Mouse (Mus musculus) mouse embryonic stem cell (cell line): Measurements from ENCODE around the gene Il12rb1.

Experiments
- in situ Hi-C, 2 experiments: fragments of 300-500 bp; cut with MboI; formaldehyde crosslinking; loops; 1 replicate in 1 of 2; 3 replicates in 1 of 2; pipeline ENCODE4 v1.14.3; 2019 to 2020; ENCODE audit warnings: low sequenced_read_pairs in 2 of 2, low pct_unique_long_range_greater_than_20kb in 1 of 2, mixed read lengths in 1 of 2; ENCODE audit not compliant: unreplicated experiment in 1 of 2

Gene Il12rb1

GRCm38 (mm10) chr8:70808239-70808638 lies at the start of gene Il12rb1:
Gene Il12rb1, plus strand, starts transcription at chr8:70808449.
- in situ Hi-C loops = no loop called here

- in situ Hi-C loops = no loop called here
Observed at GRCm38 (mm10) chr8:70758616-70759561, 49.4 kb upstream of the Il12rb1 start.

GRCm38 (mm10) chr8:70760350-70760749 lies 47.9 kb upstream of the Il12rb1 start:
- in situ Hi-C loops = loop anchor here in 1 of 2 experiments (5.0 kb wide), 1 partner anchor 43 kb away; the partner anchor contains the start of gene Gm3336

- in situ Hi-C loops = loop anchor here in 1 of 2 experiments (5.0 kb wide), 1 partner anchor 44 kb away; the partner anchor contains the start of gene Gm3336
Observed at GRCm38 (mm10) chr8:70760775-70761406, 47.4 kb upstream of the Il12rb1 start, which contains the start of gene Mpv17l2. Gene Mpv17l2, minus strand, starts transcription at chr8:70760946.

GRCm38 (mm10) chr8:70762118-70762517 lies 46.1 kb upstream of the Il12rb1 start:
- in situ Hi-C loops = loop anchor here in 1 of 2 experiments (5.0 kb wide), 1 partner anchor 45 kb away; the partner anchor contains the start of gene Gm3336

GRCm38 (mm10) chr8:70763354-70763753 lies 44.9 kb upstream of the Il12rb1 start:
- in situ Hi-C loops = loop anchor here in 1 of 2 experiments (5.0 kb wide), 1 partner anchor 46 kb away; the partner anchor contains the start of gene Gm3336

GRCm38 (mm10) chr8:70764026-70764425 lies 44.2 kb upstream of the Il12rb1 start:
- in situ Hi-C loops = loop anchor here in 1 of 2 experiments (5.0 kb wide), 1 partner anchor 47 kb away; the partner anchor contains the start of gene Gm3336

GRCm38 (mm10) chr8:70764676-70765075 lies 43.6 kb upstream of the Il12rb1 start:
- in situ Hi-C loops = loop anchor here in 1 of 2 experiments (5.0 kb wide), 1 partner anchor 47 kb away; the partner anchor contains the start of gene Gm3336

- in situ Hi-C loops = no loop called here
Observed at GRCm38 (mm10) chr8:70765329-70765728, 42.9 kb upstream of the Il12rb1 start.

- in situ Hi-C loops = no loop called here
Observed at GRCm38 (mm10) chr8:70765838-70766570, 42.2 kb upstream of the Il12rb1 start.

- in situ Hi-C loops = no loop called here
Observed at GRCm38 (mm10) chr8:70766571-70767440, 41.4 kb upstream of the Il12rb1 start.

GRCm38 (mm10) chr8:70767503-70767902 lies 40.7 kb upstream of the Il12rb1 start:
- in situ Hi-C loops = no loop called here

GRCm38 (mm10) chr8:70768231-70768776 lies 39.9 kb upstream of the Il12rb1 start:
- in situ Hi-C loops = no loop called here

GRCm38 (mm10) chr8:70768956-70769355 lies 39.3 kb upstream of the Il12rb1 start:
- in situ Hi-C loops = no loop called here

- in situ Hi-C loops = no loop called here
Observed at GRCm38 (mm10) chr8:70769359-70769758, 38.9 kb upstream of the Il12rb1 start.

GRCm38 (mm10) chr8:70769858-70770257 lies 38.4 kb upstream of the Il12rb1 start:
- in situ Hi-C loops = no loop called here

GRCm38 (mm10) chr8:70770748-70771147 lies 37.5 kb upstream of the Il12rb1 start:
- in situ Hi-C loops = no loop called here
